Mouse (Mus musculus): Measurements from ENCODE around the gene Zfp566.

DNA sequence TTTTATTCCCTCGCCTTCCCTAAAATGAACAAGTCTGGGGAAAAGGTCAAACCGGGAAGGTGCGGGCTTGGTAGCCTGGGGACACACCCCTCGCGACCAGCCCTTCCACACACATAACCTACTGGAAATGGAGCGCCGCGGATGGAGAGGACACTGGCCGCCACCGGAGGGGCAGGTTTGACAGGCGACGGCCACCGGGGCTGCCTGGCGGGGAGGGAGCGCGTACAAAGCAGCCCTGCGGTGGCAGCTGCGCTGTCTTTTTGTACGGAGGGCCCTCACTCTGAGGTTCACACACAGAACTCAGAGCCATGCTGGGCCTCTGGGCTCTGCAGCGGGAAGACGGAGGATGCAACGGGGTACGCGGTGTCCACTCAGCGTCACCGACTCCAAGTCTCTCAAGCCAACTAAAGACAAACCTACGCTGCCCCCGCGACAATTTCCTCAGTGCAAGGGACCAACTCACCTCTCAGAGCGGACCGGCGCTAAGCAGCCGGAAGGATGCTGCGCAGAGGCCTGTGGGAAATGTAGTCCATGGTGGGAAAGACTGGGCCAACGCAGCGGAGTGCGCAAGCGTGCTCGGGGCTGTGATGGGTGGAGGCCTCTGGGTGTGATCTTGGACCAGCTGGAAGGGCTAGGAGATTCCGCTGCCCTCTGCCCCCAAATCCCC lies 39.3 kb downstream of the Zfp566 start, which contains the start of gene Zfp14:
- TF ChIP-seq HCFC1 (IDR thresholded peaks at IDR 0.05; ENCODE audit: borderline replicate concordance, insufficient read depth, low read length) (peak; percentile 93), MAFK (IDR thresholded peaks at IDR 0.05; ENCODE audit: insufficient read depth, low read depth, low read length) (no peak), CHD2 (IDR thresholded peaks at IDR 0.05; ENCODE audit: low read depth, low read length) (no peak), ZNF384 (IDR thresholded peaks at IDR 0.05; ENCODE audit: low read depth, low read length) (no peak), ZC3H11A (IDR thresholded peaks at IDR 0.05; ENCODE audit: borderline replicate concordance, low read depth, low read length) (no peak)

Data from ES-E14 (cell line).